Mouse (Mus musculus) forebrain, embryonic 13.5 days (tissue): ENCODE measurements around the gene Mpzl1. TPM values are rescaled to one million over a fixed set of nuclear protein-coding genes. Genes with fewer than 3 reads are reported as not detected.

Source experiments
- ATAC-seq: fragments of 200-750 bp; cut with Nextera tagmentation; 2 replicates; pipeline ENCODE4 v1.8.0; 2017
- H3K27ac ChIP-seq: fragments of 300-500 bp; sonication (generic); 2 replicates; pipeline ENCODE4 v1.5.1; 2015; ENCODE audit warnings: inconsistent platforms, mild to moderate bottlenecking, moderate library complexity
- H3K27me3 ChIP-seq: fragments of 300-500 bp; sonication (generic); 2 replicates; pipeline ENCODE4 v1.6.1; 2015; ENCODE audit warnings: mild to moderate bottlenecking, inconsistent platforms
- H3K36me3 ChIP-seq: fragments of 300-500 bp; sonication (generic); 2 replicates; pipeline ENCODE4 v1.6.1; 2015; ENCODE audit warnings: mild to moderate bottlenecking, inconsistent platforms; ENCODE audit not compliant: poor library complexity, severe bottlenecking
- H3K4me1 ChIP-seq: fragments of 300-500 bp; sonication (generic); 2 replicates; pipeline ENCODE4 v1.6.1; 2015; ENCODE audit warnings: inconsistent platforms
- H3K4me2 ChIP-seq: fragments of 300-500 bp; sonication (generic); 2 replicates; pipeline ENCODE4 v1.6.1; 2015; ENCODE audit warnings: inconsistent platforms, mild to moderate bottlenecking, moderate library complexity
- H3K4me3 ChIP-seq: fragments of 300-500 bp; sonication (generic); 2 replicates; pipeline ENCODE4 v1.5.1; 2015; ENCODE audit warnings: mild to moderate bottlenecking, inconsistent platforms
- H3K9ac ChIP-seq: fragments of 300-500 bp; sonication (generic); 2 replicates; pipeline ENCODE4 v1.6.1; 2015; ENCODE audit warnings: mild to moderate bottlenecking, inconsistent platforms
- H3K9me3 ChIP-seq: fragments of 300-500 bp; sonication (generic); replicated peaks from 2 replicates; pipeline ENCODE4 v1.6.1; 2016; ENCODE audit warnings: inconsistent platforms
- WGBS: fragments of 180-500 bp; shearing (Covaris S2); methylation state at CpG from one replicate; pipeline ENCODE4 v1.1.7; 2015; 5-methylcytosine and 5-hydroxymethylcytosine counted together
- polyA plus RNA-seq: library from polyadenylated mRNA; unstranded; fragments of >200 nt; fragmentation: Nextera tagmentation; extraction: Ambion mirVana; gene quantifications from 2 replicates; pipeline ENCODE4 v1.2.1, GENCODE M21; 2015

The Mpzl1 gene
- polyA plus RNA-seq, 1 experiment from 2014 or later: 131 TPM

DNA sequence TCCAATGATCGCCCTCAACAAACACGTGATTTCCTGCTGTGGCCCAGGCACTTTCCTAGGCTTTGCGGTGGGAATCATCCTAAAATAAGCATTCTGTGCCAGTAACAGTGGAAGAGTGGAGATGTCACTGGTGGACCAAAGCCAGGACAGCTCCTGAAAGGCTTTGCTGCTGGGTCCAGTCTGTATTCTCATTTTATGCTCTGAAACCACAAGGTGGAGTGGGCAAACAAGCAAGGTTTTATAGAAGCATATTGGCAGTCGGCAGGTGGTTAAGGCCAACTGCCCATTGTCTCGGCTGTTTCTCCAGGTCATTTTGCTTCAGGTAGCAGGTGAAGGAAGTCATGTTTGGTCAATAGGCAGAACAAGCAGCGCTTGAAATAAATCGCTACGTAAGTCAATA is 3.2 kb downstream of the Mpzl1 start:
- no peaks in the 10 kb centered on the region for H3K9me3 ChIP-seq
- H3K4me2 ChIP-seq: no peak overlapping the region
- 0 out of 2 replicates have a peak overlapping the region, but pooled peaks have one; percentile 13 for H3K9ac ChIP-seq
- H3K4me3 ChIP-seq: no peak overlapping the region
- H3K27me3 ChIP-seq: no peaks in the 10 kb centered on the region
- no peak overlapping the region for H3K27ac ChIP-seq
- no peak for ATAC-seq
- 85% methylated on average over 8 of the region's 8 CpGs for WGBS
- no peaks in the 10 kb centered on the region for H3K36me3 ChIP-seq
- peaks cover 44% of the 10 kb centered on the region for H3K4me1 ChIP-seq

DNA sequence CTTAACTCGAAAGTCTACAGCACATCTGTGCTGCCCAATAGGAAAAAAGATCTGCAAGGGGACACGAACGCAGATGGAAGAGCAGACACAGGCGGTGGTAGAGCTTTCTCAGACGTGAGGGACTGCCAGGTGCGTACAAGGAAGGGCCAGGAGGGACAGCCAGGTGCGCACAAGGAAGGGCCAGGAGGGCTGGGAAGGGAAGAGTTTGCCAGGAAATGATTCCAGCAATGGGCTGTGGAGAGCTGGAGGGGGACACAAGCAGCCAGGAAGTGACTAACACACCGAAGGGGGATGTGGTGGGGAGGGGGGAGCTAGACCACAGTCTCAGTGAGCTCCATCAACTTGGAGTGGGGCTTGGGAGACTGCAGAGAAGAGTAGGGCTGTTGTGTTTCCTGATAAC is 4.4 kb downstream of the Mpzl1 start:
- H3K36me3 ChIP-seq: no peaks in the 10 kb centered on the region
- peaks cover 39% of the 10 kb centered on the region for H3K4me1 ChIP-seq
- H3K27me3 ChIP-seq: no peaks in the 10 kb centered on the region
- no peak overlapping the region for H3K4me3 ChIP-seq
- no peak overlapping the region for H3K27ac ChIP-seq
- no peak overlapping the region for H3K4me2 ChIP-seq
- no peaks in the 10 kb centered on the region for H3K9me3 ChIP-seq
- no peak for ATAC-seq
- H3K9ac ChIP-seq: no peak overlapping the region
- 43% methylated on average over 8 of the region's 8 CpGs for WGBS

DNA sequence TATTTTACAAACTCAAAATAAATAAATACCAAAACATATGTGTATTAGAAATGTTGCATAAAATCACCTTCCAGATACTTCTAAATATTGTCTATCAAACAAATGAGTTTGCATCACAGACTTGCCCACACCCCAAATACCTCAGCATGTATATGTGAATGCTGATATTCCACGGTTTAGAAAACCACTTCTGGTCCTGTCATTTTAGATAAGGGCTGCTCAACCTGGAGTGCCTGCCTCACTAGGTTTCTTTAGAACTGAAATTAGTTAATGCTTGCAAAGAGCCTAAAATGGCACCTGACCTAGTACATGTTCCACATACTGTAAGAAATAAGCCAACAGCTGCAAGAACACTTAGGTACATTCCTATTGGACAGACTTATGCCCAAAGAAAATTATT is 5.7 kb downstream of the Mpzl1 start:
- Histone ChIP-seq H3K36me3 (no peaks in the 10 kb centered on the region), H3K4me1 (peaks cover 36% of the 10 kb centered on the region), H3K4me3 (no peak overlapping the region), H3K27me3 (no peaks in the 10 kb centered on the region), H3K27ac (no peak overlapping the region), H3K4me2 (no peak overlapping the region), H3K9ac (no peak overlapping the region), H3K9me3 (no peaks in the 10 kb centered on the region)
- WGBS: 81% methylated on average over 1 of the region's 1 CpGs
- ATAC-seq: no peak

DNA sequence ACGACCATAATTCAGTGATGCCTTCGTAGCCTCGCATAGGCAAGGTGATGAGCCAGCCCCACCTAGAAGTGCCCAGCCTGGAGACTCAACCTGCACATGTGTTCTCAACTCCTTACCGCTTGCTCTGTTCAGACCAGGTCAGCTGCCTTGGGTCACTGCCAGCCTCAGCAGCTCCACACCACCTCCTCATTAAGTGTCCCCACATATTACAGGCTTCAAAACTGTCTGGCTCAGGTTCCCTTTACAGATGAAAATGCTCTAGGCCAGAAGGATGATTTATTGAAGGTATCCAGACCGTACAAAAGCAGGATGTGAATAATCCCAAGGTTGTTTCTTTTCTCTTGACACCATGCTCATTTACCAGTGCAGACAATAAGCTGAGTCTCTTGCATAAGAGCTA is 8.4 kb downstream of the Mpzl1 start:
- Histone ChIP-seq H3K4me2 (no peak overlapping the region), H3K27ac (no peak overlapping the region), H3K9ac (no peak overlapping the region), H3K4me1 (peaks cover 14% of the 10 kb centered on the region), H3K4me3 (no peak overlapping the region), H3K27me3 (no peaks in the 10 kb centered on the region), H3K9me3 (no peaks in the 10 kb centered on the region), H3K36me3 (peaks cover 8% of the 10 kb centered on the region)
- 91% methylated on average over 5 of the region's 5 CpGs for WGBS
- no peak for ATAC-seq

DNA sequence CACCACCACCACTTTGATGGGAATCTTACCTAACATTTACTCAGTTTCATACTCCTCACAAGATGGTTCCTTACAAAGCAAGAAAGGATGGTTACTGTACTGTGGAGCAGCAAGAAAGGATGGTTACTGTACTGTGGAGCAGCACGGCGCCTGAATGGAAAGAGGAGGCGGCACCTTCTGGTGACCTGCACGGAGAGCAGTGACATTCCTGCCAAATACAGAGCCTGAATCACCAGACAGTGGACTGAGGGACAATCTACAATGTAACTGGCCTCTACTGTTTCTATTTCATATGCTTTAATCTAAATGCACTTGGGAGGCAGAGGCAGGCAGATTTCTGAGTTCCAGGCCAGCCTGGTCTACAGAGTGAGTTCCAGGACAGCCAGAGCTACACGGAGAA is 9.3 kb downstream of the Mpzl1 start:
- Histone ChIP-seq H3K9ac (no peak overlapping the region), H3K4me1 (peaks cover 8% of the 10 kb centered on the region; the same call in 1 of the 2 replicates), H3K36me3 (peaks cover 13% of the 10 kb centered on the region), H3K9me3 (no peaks in the 10 kb centered on the region), H3K4me2 (no peak overlapping the region), H3K27ac (no peak overlapping the region), H3K27me3 (no peaks in the 10 kb centered on the region), H3K4me3 (no peak overlapping the region)
- ATAC-seq: no peak
- 86% methylated on average over 5 of the region's 5 CpGs for WGBS

DNA sequence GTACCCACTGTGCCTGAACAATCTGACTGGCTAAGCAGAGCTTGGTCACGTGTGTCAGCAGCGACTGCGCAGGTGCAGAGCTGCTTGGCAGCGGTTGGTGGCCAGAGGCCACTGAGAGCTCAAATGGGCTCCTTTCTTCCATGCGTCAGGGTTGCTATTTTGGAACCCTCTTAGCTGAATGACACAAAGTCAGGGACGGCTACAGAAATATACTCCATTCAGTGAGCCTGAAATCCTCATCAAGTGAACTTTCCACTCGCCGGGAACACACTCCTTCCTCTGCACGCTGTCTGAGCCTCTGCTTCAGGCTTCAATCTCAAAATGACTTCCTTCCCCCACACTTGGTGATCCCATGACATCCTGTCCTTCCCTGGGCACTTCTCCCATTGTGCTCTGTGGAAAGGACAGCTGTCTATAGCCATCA is 16.1 kb downstream of the Mpzl1 start:
- 51% methylated on average over 9 of the region's 9 CpGs for WGBS
- Histone ChIP-seq H3K9ac (no peak overlapping the region), H3K36me3 (peaks cover 36% of the 10 kb centered on the region), H3K27me3 (no peaks in the 10 kb centered on the region), H3K4me3 (no peak overlapping the region), H3K27ac (no peak overlapping the region), H3K4me2 (no peak overlapping the region), H3K9me3 (peaks cover 7% of the 10 kb centered on the region), H3K4me1 (peaks cover 18% of the 10 kb centered on the region)
- 0 out of 2 replicates have a peak, but pooled peaks have one; percentile 28 for ATAC-seq

DNA sequence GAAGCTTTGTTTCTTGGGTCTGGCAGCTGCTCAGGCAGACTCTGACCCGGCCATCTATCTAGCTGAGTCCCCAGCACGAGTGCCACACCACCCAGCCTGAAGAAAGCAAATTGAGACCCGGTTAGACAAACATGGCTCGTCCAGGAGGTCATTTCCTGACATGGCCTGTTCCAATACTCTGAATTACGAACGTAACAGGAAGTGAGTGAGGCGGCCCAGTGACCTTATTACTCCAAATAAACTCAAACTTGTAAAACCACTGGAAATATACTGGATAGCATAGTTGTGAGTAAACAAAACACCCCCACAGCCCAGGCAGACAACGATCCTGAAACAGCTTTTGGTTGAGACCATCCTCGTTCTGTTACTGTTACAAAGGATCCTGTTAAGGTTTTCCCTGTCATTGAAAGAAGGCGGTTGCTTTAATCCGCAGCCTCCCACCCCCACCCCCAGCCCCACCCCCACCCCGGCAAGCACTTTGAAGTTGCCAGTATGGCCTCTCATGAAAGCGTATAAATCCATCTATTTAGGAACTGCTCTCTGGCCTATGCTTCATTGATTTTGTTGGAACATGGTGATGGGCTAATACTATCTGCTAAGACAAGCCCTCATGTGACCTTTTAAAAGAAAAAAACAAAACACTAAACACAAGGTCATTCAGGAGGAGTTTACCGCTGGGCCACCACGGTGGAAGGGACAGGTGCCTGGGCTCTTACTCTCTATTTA is 17.0 kb downstream of the Mpzl1 start:
- Histone ChIP-seq H3K9me3 (peaks cover 7% of the 10 kb centered on the region), H3K4me2 (no peak overlapping the region), H3K27ac (peak overlapping the region; percentile 12; the same call in 1 of the 2 replicates), H3K27me3 (no peaks in the 10 kb centered on the region), H3K4me3 (no peak overlapping the region), H3K4me1 (peaks cover 18% of the 10 kb centered on the region), H3K9ac (no peak overlapping the region), H3K36me3 (peaks cover 31% of the 10 kb centered on the region)
- ATAC-seq: peak; percentile 34; the same call in 1 of the 2 replicates
- 20% methylated on average over 15 of the region's 15 CpGs for WGBS

DNA sequence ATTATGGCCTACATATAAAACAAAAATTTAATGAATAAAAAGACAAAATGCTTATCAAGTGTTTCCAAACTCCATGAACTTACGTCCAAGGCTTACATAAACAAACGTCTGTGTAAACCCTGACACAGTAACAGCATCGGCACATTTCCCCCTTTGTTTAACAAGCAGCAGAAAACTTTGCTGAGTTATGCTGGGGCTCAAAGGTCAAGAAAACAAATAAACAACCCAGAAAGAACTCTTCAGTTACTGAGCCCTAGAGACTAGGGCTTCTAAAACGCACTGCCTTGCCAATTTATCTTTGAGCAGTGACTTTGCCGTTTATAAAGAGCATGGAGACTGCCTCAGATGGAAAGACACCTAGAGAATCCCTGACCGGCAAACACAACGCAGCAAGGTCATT is 17.7 kb downstream of the Mpzl1 start:
- H3K4me2 ChIP-seq: no peak overlapping the region
- peaks cover 7% of the 10 kb centered on the region for H3K9me3 ChIP-seq
- no peaks in the 10 kb centered on the region for H3K27me3 ChIP-seq
- H3K4me3 ChIP-seq: no peak overlapping the region
- no peak for ATAC-seq
- H3K4me1 ChIP-seq: peaks cover 18% of the 10 kb centered on the region
- no peak overlapping the region for H3K9ac ChIP-seq
- H3K36me3 ChIP-seq: peaks cover 28% of the 10 kb centered on the region
- peak overlapping the region; percentile 12; the same call in 1 of the 2 replicates for H3K27ac ChIP-seq
- WGBS: 61% methylated on average over 7 of the region's 7 CpGs

DNA sequence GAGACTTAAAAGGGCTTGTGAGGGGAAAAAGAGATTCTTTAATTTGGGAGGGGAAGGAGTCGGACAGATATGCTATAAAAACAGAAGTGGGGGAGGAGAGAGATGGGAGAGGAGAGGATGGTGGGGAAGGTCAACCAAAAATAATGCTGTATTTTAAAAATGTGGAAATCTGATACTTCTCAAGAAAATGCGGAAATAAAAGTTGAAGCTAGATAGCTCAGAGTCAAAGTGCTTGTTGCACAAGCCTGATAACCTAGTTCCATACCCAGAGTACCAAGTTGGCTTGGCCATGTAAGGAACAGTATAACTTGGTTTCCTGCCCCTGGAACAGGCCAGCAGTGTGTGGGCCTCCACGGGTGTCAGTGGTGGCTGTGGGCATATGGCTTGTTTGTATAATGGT is 19.5 kb downstream of the Mpzl1 start:
- Histone ChIP-seq H3K27me3 (no peaks in the 10 kb centered on the region), H3K27ac (no peak overlapping the region), H3K4me1 (peaks cover 33% of the 10 kb centered on the region), H3K4me3 (no peak overlapping the region), H3K36me3 (peaks cover 24% of the 10 kb centered on the region), H3K9ac (no peak overlapping the region), H3K4me2 (no peak overlapping the region), H3K9me3 (peaks cover 7% of the 10 kb centered on the region)
- no peak for ATAC-seq
- 98% methylated on average over 3 of the region's 3 CpGs for WGBS

DNA sequence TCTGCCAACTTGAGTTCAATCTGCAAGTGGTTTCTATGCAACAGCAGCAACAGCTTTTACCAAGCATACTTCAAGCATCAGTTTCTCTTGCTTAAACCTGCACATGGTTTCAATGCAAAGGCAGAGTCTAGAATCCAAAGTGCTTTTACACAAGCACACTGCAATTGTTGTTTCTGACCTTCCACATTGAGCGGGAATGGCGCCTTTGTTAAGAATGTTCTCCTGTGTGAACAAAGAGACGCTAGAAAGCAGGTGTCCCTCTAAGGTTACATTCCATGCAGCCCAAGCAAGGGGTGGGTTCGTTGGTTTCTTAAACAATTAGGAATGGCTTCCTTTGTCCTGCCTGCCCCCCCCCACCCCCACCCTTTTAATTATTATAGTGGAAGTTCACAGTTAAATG is 20.4 kb downstream of the Mpzl1 start:
- H3K9ac ChIP-seq: no peak overlapping the region
- peaks cover 39% of the 10 kb centered on the region for H3K4me1 ChIP-seq
- peaks cover 24% of the 10 kb centered on the region for H3K36me3 ChIP-seq
- H3K4me2 ChIP-seq: no peak overlapping the region
- 70% methylated on average over 4 of the region's 4 CpGs for WGBS
- no peak overlapping the region for H3K4me3 ChIP-seq
- no peak overlapping the region for H3K27ac ChIP-seq
- peaks cover 7% of the 10 kb centered on the region for H3K9me3 ChIP-seq
- no peak for ATAC-seq
- no peaks in the 10 kb centered on the region for H3K27me3 ChIP-seq

DNA sequence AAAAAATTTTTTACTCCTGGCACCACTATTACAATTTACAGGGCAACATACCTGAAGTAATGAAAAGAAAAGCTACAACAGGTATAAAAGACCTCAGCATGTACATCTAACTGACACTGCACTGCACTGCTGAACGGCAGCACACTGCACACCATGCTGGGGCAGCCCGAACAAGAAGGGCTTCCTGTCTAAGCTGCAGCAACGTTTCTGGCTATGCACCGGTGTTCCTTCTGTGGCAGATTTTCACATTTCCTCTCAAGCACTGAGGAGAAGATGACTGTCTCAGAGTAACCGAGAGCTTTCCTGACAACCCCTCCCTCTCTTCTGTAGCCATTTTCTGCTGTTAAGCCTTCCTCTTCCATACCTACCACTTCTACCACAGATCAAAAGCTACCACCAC is 21.6 kb downstream of the Mpzl1 start:
- Histone ChIP-seq H3K4me3 (no peak overlapping the region), H3K27me3 (no peaks in the 10 kb centered on the region), H3K36me3 (peaks cover 30% of the 10 kb centered on the region), H3K4me2 (no peak overlapping the region), H3K9me3 (peaks cover 7% of the 10 kb centered on the region), H3K9ac (no peak overlapping the region), H3K4me1 (peaks cover 31% of the 10 kb centered on the region), H3K27ac (no peak overlapping the region)
- no peak for ATAC-seq
- 79% methylated on average over 5 of the region's 5 CpGs for WGBS

DNA sequence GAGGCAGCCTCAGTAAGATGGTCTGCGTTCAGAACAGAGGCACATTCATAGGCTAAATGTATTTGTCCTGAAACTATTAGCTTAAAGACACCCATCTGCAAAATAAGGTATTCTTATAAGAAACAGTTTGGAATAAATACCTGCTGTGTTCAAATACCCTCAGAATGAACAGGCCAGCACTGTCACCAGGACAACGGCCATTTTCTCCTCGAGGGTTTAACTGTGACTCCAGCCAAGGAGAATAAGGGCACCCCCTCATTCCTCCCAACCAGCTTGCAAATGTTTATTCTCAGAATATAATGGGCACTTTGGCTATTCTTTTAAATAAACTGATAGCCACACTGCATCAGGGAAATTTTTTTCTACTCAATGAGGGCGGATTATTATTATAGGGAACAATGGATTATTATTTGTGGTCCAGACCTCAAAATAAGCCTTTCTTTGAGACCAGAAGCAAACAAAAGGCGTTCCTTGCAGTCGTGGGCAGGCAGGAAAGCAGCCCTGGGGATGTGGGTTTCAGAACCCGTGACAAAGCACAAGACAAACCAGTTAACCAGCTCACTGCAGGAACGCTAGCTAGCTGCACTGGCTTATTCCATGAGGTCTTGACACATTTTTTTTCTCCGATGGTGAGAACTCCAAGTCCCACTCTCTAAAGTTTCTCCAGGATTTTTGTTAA is 23.9 kb downstream of the Mpzl1 start:
- no peak overlapping the region for H3K9ac ChIP-seq

More for the DNA sequence above, 23.9 kb downstream of the Mpzl1 start:
- peaks cover 44% of the 10 kb centered on the region for H3K36me3 ChIP-seq
- H3K9me3 ChIP-seq: peaks cover 2% of the 10 kb centered on the region; the same call in 1 of the 2 replicates
- peak overlapping the region; percentile 59; the same call in 1 of the 2 replicates for H3K27ac ChIP-seq
- peak overlapping the region; percentile 19; the same call in 1 of the 2 replicates for H3K4me2 ChIP-seq
- WGBS: 5% methylated on average over 9 of the region's 9 CpGs
- H3K4me1 ChIP-seq: peaks cover 21% of the 10 kb centered on the region
- ATAC-seq: peak; percentile 56; the same call in 1 of the 2 replicates
- no peak overlapping the region for H3K4me3 ChIP-seq
- no peaks in the 10 kb centered on the region for H3K27me3 ChIP-seq
